Mouse (Mus musculus) limb, embryonic 14.5 days (tissue): ENCODE results near the gene Trpd52l3. TPM values are rescaled to one million over a fixed set of nuclear protein-coding genes. Genes with fewer than 3 reads are reported as not detected.

Experiments used
- ATAC-seq: fragments of 200-750 bp; cut with Nextera tagmentation; 2 replicates; pipeline ENCODE4 v1.8.0; 2017; ENCODE audit warnings: low read depth, moderate number of reproducible peaks, moderate TSS enrichment; ENCODE audit not compliant: low FRiP score
- DNase-seq: peaks from one replicate; pipeline ENCODE4 v3.0.0-alpha.2; 2015; ENCODE audit warnings: low spot score
- H3K27ac ChIP-seq: fragments of 300-500 bp; sonication (generic); replicated peaks from 2 replicates; pipeline ENCODE4 v1.5.1; 2014; ENCODE audit warnings: low read depth, mild to moderate bottlenecking, low read length, moderate library complexity, mixed read lengths
- H3K27me3 ChIP-seq: fragments of 300-500 bp; sonication (generic); 2 replicates; pipeline ENCODE4 v1.6.1; 2014; ENCODE audit warnings: low read length, mixed read lengths; ENCODE audit not compliant: control insufficient read depth, insufficient read depth
- H3K36me3 ChIP-seq: fragments of 300-500 bp; sonication (generic); 2 replicates; pipeline ENCODE4 v1.6.1; 2014; ENCODE audit warnings: mild to moderate bottlenecking, low read length, moderate library complexity, mixed read lengths; ENCODE audit not compliant: control insufficient read depth, insufficient read depth
- H3K4me1 ChIP-seq: fragments of 300-500 bp; sonication (generic); 2 replicates; pipeline ENCODE4 v1.6.1; 2014; ENCODE audit warnings: antibody characterized with exemption, low read length, mixed read lengths; ENCODE audit not compliant: control insufficient read depth, insufficient read depth
- H3K4me2 ChIP-seq: fragments of 300-500 bp; sonication (generic); replicated peaks from 2 replicates; pipeline ENCODE4 v1.6.1; 2014; ENCODE audit warnings: low read depth, mild to moderate bottlenecking, low read length, moderate library complexity; ENCODE audit not compliant: severe bottlenecking
- H3K4me3 ChIP-seq: fragments of 300-500 bp; sonication (generic); replicated peaks from 2 replicates; pipeline ENCODE4 v1.5.1; 2014; ENCODE audit warnings: low read length
- H3K9ac ChIP-seq: fragments of 300-500 bp; sonication (generic); 2 replicates; pipeline ENCODE4 v1.6.1; 2014; ENCODE audit warnings: mild to moderate bottlenecking, low read depth, low read length, moderate library complexity; ENCODE audit not compliant: severe bottlenecking
- H3K9me3 ChIP-seq: fragments of 300-500 bp; sonication (generic); 2 replicates; pipeline ENCODE4 v1.6.1; 2016; ENCODE audit warnings: low read length; ENCODE audit not compliant: control insufficient read depth
- POLR2A ChIP-seq: fragments of 200-500 bp; IDR thresholded peaks from 2 replicates; pipeline ENCODE4 v1.8.0; 2012; ENCODE audit warnings: inconsistent platforms, mild to moderate bottlenecking, moderate library complexity, borderline replicate concordance; ENCODE audit not compliant: insufficient read depth, insufficient read length; ENCODE audit errors: extremely low read depth
- WGBS: fragments of 180-500 bp; shearing (Covaris S2); extraction: QIAGEN DNeasy Blood & Tissue Kit; methylation state at CpG from one replicate; pipeline ENCODE4 v1.1.7; 2014; 5-methylcytosine and 5-hydroxymethylcytosine counted together
- polyA plus RNA-seq, 2 experiments: library from polyadenylated mRNA; depleted of rRNA in 1 of 2; stranded (reverse) in 1 of 2; unstranded in 1 of 2; fragments of >200 nt; fragmentation: Nextera tagmentation in 1 of 2; extraction: Ambion mirVana in 1 of 2; gene quantifications; 2 replicates each; pipeline versions ENCODE4 v1.2.1 to v1.2.3; 2012 to 2014

Gene Trpd52l3
- polyA plus RNA-seq (2012; rRNA removed) (not detected in 2 replicates), polyA plus RNA-seq (2014; fragmentation: Nextera tagmentation; extraction: Ambion mirVana) (not detected in 2 replicates)

- Histone ChIP-seq H3K4me1 (no peaks in the 10 kb centered on the region), H3K9me3 (no peaks in the 10 kb centered on the region), H3K36me3 (no peaks in the 10 kb centered on the region), H3K4me3 (no peak within 1 kb of the TSS), H3K27me3 (no peaks in the 10 kb centered on the region), H3K27ac (no peak within 1 kb of the TSS), H3K4me2 (no peak within 1 kb of the TSS), H3K9ac (no peak within 1 kb of the TSS)
- DNase-seq (no peak), ATAC-seq (no peak)
- TF ChIP-seq POLR2A = no peak
- WGBS = 92% methylated on average over 9 of the region's 9 CpGs
These were observed at the start of gene Trpd52l3 for GRCm38 (mm10) chr19:30003621-30004020. Trpd52l3 (plus strand) TSS chr19:30003790.

GRCm38 (mm10) chr19:29953833-29954232 is 49.8 kb upstream of the Trpd52l3 start:
- TF ChIP-seq POLR2A = no peak
- no peak overlapping the region for H3K9ac ChIP-seq
- WGBS = 92% methylated on average over 3 of the region's 3 CpGs
- H3K9me3 ChIP-seq = no peaks in the 10 kb centered on the region
- no peak overlapping the region for H3K4me2 ChIP-seq
- no peak overlapping the region for H3K27ac ChIP-seq
- no peaks in the 10 kb centered on the region for H3K36me3 ChIP-seq
- H3K27me3 ChIP-seq = no peaks in the 10 kb centered on the region
- DNase-seq (no peak), ATAC-seq (no peak)
- no peak overlapping the region for H3K4me3 ChIP-seq
- H3K4me1 ChIP-seq = no peaks in the 10 kb centered on the region

- TF ChIP-seq POLR2A = no peak
- H3K27ac ChIP-seq = no peak overlapping the region
- H3K36me3 ChIP-seq = no peaks in the 10 kb centered on the region
- H3K9me3 ChIP-seq = no peaks in the 10 kb centered on the region
- no peak overlapping the region for H3K4me2 ChIP-seq
- H3K27me3 ChIP-seq = no peaks in the 10 kb centered on the region
- DNase-seq (no peak), ATAC-seq (no peak)
- H3K4me1 ChIP-seq = no peaks in the 10 kb centered on the region
- H3K4me3 ChIP-seq = no peak overlapping the region
- H3K9ac ChIP-seq = no peak overlapping the region
- 86% methylated on average over 2 of the region's 2 CpGs for WGBS
These were observed 48.1 kb upstream of the Trpd52l3 start for GRCm38 (mm10) chr19:29955454-29955853.

GRCm38 (mm10) chr19:29960906-29961305 is 42.7 kb upstream of the Trpd52l3 start:
- H3K36me3 ChIP-seq = no peaks in the 10 kb centered on the region
- H3K9me3 ChIP-seq = no peaks in the 10 kb centered on the region; the same call in 1 of the 2 replicates
- no peak overlapping the region for H3K4me3 ChIP-seq
- H3K27me3 ChIP-seq = no peaks in the 10 kb centered on the region
- ATAC-seq (no peak), DNase-seq (no peak)
- no peak overlapping the region for H3K4me2 ChIP-seq
- TF ChIP-seq POLR2A = no peak
- H3K27ac ChIP-seq = no peak overlapping the region
- 81% methylated on average over 4 of the region's 4 CpGs for WGBS
- H3K9ac ChIP-seq = no peak overlapping the region
- H3K4me1 ChIP-seq = no peaks in the 10 kb centered on the region

GRCm38 (mm10) chr19:29961842-29962241 is 41.7 kb upstream of the Trpd52l3 start:
- 85% methylated on average over 6 of the region's 6 CpGs for WGBS
- H3K27me3 ChIP-seq = no peaks in the 10 kb centered on the region
- H3K9me3 ChIP-seq = peaks cover 9% of the 10 kb centered on the region
- H3K9ac ChIP-seq = no peak overlapping the region
- H3K4me2 ChIP-seq = no peak overlapping the region
- no peaks in the 10 kb centered on the region for H3K4me1 ChIP-seq
- TF ChIP-seq POLR2A = no peak
- no peak overlapping the region for H3K4me3 ChIP-seq
- H3K27ac ChIP-seq = no peak overlapping the region
- DNase-seq (no peak), ATAC-seq (no peak)
- no peaks in the 10 kb centered on the region for H3K36me3 ChIP-seq

GRCm38 (mm10) chr19:29963598-29964092 is 39.9 kb upstream of the Trpd52l3 start:
- no peak overlapping the region for H3K27ac ChIP-seq
- no peak for TF ChIP-seq POLR2A
- H3K9ac ChIP-seq = no peak overlapping the region
- H3K27me3 ChIP-seq = no peaks in the 10 kb centered on the region
- ATAC-seq = no peak
- DNase-seq = no peak
- H3K4me1 ChIP-seq = no peaks in the 10 kb centered on the region
- WGBS = 88% methylated on average over 2 of the region's 2 CpGs
- H3K4me2 ChIP-seq = no peak overlapping the region
- no peak overlapping the region for H3K4me3 ChIP-seq
- no peaks in the 10 kb centered on the region for H3K36me3 ChIP-seq
- H3K9me3 ChIP-seq = peaks cover 10% of the 10 kb centered on the region
